Mouse (Mus musculus) thymus, postnatal 0 days (tissue): ENCODE results near the gene Rtn1. TPM values are rescaled to one million over a fixed set of nuclear protein-coding genes. Genes with fewer than 3 reads are reported as not detected.

ENCODE experiments used
- DNase-seq: peaks from one replicate; pipeline ENCODE4 v3.0.0-alpha.2; 2015; ENCODE audit warnings: low spot score
- polyA plus RNA-seq: library from polyadenylated mRNA; unstranded; fragments of >200 nt; fragmentation: Nextera tagmentation; extraction: Ambion mirVana; gene quantifications from 2 replicates; pipeline ENCODE4 v1.2.1, GENCODE M21; 2015

The Rtn1 gene
- polyA plus RNA-seq, result 0.75 and 1.3 TPM in 2 replicates

DNA sequence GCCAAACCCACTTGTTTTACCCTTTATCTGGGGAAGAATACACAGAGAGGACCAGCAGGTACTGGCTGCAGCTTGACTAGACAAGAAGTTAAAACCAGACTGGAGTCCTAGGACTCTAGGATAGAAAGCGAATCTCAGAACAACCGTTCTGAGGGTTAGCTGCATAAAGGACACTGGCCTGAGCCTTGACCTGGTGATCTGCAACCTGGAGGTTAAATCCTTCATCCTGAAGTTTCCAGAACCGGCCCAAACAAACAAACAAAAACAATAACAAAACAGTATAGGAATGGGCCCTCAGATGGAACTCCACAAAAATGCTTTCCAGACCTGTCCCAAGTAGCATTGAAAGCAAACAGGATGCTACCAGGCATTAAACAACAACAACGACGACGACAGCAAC, at the start of gene Rtn1:
Rtn1 (minus strand) TSS at position 101 of the 400 bp plus-strand sequence.
- no peak for DNase-seq

DNA sequence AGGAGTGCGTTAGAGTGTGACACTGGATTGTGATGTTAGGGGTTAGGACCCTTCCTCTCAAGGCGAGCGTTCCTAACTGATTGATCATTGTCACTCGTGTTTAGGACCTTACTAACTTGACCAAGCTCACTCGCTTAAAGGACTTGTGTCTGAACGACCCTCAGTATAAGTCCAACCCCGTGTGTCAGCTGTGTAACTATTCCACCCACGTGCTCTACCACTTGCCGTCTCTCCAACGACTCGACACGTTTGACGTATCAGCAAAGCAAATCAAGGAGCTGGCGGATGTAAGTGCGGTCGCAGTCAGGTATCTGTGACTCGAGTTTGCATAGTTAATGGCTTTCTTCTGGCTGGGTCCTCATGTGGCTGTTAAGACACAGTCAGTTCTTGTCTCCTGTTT, 45.1 kb upstream of the Rtn1 start:
- no peak for DNase-seq

DNA sequence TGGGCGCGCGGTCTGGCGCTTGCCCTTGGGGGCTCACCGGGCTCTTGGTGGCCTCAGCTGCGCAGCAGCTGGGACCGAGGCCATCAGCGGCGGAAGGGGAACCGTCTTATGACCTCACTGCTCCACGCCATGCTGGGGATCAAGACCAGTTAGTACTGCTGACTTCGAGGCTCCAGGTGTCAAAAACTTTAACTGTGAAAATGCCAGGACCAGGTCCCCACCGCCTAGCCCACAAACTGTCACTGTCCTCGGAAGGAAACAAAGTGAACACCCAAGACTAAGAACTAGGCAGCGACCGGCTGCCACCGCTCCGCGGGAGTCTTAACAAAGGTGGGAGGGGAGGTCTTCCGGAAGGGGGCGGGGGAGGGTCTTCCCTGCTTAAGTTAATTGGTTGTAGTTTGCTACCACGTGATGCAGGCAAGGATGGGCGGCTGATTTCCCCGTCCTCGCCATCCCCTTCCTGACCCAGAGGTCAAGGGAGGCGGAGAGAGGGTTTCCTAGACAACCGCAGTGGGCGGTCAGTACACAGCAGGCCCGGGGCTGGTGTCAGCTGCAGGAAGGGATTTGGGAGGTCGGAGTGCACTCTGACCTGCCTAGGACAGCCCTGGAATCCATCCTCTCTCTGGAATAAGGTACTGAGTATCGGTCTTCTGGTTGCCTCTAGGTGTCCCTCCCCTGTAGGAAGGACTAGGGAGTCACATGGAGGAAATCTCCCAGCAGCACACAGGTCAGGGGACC, 33.2 kb upstream of the Rtn1 start, which contains the start of gene Lrrc9:
Lrrc9 (plus strand) TSS at position 28 of the 738 bp plus-strand sequence.
- peak; percentile 76 for DNase-seq

DNA sequence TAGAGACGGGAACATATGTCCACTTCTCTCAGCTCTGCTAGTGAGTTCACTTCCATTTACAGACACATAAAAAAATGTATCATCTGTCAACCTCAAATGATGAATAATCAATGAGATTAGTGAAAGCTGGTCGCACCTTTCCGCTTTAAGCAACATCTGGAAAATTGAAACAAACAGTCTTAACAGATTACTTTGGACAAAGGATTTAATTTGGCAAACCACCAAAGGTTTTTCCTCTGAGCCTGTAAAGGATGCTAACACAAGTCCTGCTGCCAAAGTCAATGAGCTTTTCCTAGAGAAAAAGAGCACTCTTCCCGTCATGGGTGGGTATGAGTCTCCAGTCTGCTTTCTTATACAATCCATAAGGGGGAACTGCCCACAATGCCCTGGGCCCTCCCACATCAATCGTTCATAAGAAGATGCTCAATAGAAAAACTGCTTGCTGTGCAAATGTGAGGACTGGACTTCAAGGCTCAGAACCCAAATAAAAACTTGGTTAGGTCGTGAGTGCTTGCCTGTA, 30.2 kb upstream of the Rtn1 start:
- no peak for DNase-seq

DNA sequence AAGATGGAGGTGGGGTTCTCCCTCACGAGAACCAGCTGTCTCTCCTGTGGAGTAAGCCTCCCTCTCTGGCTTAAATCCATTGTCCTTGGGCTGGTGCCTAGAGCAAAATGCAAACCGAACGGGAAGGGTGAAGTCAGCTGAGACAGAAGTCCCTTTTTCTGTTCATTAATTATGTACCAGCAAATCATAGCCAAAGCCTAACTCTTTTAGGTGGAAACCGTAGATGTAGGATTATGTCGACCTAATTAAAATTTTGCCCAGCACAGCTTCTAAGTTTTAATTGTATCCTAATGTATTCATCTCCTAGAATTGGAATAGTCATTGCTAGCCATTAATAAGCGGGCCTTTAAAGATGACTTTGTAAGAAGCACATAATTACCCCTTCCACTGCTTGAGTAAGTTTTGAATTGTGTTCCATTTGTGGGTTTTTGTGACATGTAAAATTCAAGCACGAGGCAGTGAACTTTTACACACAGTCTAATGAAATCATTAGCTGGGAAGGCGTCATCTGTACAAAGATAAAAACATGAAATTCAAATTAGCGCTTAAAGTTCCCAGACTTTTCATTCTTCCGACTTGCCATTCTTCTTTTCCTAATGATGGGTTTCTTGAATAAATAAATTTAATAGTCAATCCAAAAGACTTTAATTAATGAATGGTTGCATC, 29.0 kb upstream of the Rtn1 start:
- DNase-seq, result no peak

DNA sequence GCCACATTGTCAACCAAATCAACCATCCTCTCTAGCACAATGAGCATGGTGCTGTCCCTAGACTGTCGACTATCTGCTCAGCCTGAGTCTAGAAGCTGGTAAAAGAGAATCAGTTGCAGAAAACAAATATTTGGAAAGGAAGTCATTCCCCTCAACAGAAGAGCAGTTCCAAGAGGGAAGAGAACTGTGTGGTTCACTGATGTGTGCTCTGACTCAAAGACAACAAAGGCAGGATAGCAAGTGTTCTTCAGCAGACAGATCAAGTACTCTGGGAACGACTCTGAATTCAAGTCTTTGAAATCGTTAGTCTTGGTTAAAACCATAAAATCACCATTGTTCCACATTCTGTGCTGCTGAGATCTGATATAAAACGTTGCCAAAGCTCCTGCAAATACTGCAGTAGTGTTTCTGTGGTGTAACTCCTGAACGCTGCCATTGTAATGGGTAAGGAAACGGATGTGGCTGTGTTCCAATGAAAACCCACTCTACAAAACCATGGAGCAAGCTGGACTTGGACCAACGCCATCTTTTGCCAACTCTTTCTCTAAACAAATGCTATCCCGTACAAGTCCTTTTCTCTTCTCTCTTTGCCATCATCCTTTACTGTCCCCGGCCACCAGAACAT, 24.5 kb upstream of the Rtn1 start:
- no peak for DNase-seq

DNA sequence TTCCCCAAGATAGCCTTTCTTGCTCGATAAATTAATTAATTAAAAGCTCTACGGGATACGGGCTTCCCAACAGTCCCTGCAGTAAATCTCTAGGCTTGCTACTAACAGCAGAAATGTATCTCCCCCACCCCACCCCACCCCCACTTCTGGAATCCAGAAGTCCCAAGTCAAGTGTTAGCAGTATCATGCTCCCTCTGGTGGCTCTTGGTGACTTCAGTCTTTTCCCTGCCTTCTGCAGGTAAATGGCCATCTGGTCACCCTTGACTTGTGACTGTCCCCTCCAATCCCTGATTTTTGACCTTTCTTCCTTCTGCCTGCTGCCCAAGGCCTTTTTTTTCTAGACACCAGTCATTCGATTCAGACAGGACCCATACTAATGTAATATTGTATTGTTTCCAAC, 23.4 kb upstream of the Rtn1 start:
- no peak for DNase-seq

DNA sequence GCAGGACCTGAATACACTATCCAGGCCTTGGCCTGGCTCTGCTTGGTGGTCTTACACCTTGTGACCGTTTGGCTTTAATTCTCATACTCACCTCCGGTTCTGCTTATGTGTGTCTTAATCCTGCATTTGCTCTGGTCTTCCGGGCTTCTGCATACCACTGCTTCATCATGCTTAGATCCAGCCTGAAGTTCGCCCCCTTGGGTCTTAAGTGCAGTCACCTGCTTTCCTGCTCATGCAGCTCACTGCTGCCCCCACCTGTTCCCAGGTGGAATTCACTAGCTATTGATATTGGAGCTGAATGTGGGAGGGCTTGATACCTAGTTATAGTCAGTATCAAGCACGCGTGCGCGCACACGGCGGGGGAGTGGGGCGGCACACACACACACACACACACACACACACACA, 18.9 kb upstream of the Rtn1 start:
- peak; percentile 75 for DNase-seq

DNA sequence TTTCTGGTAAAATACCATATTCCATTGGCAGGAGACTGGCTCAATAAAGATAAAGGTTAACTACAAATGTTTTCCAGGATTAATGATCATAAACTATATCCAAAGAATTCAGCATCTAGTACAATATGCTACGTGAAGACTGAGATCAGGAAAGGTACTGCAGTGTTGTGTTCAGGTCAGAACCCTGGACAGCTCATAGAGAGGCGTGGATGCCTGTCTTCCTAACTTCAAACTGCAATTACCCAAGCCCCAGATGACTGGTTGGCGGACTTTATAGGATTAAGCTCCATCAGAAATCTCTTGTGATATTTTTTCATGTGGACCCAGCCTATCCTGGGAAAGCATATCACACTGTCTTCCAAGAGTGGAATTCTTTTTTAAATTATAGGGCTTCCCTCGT, 13.8 kb upstream of the Rtn1 start:
- DNase-seq, result no peak

DNA sequence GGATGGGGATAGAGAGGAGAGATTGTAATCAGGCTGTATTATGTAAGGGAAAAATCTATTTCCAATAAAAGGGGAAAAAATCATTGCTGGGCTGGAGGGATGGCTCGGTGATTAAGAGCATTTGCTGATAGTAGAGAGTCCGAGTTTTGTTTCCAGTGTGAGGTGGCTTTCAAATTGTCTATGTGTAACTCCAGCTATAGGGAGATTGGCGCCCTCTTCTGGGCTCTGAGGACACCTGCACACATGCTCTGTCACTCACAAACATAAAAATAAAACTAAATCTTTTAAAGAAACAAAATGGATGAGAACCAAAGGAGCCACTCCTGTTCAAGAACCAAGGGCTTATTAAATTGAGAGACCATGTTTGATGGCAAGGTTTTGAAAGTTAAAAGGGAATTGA, 8.9 kb upstream of the Rtn1 start:
- no peak for DNase-seq

DNA sequence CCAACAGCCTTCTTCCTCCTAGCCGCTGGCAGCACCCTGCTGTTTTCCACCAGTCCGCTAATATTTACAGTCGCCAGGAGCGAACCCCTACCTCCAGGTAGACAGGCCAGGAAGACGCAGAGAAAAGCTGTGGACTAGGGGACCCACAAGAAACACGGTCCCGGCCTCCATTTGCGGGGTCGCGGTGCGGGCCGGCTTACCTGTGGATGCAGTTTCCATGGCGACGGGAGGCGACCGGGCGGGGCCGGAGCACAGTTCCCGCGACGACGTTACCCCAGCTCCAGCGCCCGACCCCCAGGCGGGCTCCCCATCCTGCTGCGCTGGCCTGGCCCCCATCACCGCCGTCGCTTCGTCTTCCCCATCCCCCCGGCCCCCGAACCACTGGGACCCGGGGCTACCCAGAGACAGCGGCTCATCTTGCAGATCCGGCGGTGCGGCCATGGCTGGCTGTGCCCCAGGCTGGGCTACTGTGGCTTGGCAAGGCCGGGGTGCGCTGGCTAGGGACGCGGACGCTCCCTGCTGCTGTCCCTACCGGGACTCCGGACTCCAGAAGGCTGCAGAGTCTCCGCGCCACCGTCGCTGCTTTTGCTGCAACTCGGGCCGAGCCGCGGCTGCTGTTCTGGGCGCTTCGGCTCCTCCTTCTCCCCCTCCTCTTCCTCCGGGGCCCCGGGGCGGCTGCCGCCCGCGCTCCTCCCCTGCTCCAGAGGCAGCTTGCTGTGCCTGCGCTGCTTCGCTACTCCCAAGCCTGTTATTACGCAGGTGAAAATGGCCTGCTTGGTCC, 553 bp downstream of the Rtn1 start:
- no peak for DNase-seq

DNA sequence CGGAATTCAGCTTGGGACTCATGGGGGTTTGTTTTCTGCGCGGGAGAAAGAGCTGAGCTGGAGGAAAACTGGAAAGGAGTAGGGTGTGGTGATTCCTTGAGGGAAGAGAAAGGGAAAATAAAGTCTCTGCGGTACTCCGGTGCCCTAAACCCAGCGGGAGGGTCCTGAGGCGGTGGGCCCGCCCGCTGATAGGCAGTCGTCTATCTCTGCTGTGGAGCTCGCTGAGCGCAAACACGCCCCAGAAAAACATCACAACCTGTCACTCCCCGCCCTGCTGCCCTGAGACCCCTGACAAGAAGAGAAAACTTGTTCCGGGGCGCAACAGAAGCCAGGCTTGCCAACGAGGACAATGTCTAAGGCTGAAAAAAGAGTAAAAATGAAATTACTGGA, 1.1 kb downstream of the Rtn1 start:
- no peak for DNase-seq

DNA sequence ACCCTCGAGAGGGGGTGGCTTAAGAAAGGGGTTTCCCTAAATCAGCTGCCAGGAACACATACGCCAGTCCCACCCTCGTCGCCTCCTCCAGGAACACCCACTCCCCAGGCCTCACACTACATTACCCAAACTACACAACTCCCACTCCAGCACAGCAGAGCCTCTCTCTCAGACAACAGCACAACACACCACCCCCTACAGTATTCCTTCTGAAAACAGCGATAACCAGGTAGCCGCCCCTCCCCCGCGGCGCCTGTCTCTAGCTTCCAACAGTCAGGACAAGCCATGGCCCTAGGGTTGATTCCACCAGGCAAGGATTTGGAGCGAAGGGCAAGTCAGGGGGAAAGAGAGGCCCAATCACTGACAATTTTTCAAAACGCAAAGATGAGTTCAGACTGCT, 1.7 kb downstream of the Rtn1 start:
- DNase-seq, result no peak

DNA sequence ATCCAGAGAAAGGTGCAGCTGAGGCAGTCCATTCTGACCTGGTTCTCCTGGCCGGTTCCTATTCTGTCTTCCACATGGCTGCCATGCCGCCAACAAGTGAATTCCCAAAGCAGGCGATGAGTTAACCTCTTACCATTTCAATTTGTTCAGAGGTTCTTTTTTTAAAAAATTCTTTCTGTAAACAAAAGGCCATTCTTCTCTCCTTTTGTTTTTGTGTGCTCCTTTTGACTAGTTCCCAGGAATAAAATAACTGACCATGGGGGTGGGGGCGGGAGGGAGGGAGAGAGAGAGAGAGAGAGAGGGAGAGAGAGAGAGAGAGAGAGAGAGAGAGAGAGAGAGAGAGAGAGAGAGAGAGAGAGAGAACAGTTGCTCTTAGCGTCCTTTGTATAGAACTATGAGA, 3.8 kb downstream of the Rtn1 start:
- DNase-seq, result no peak

DNA sequence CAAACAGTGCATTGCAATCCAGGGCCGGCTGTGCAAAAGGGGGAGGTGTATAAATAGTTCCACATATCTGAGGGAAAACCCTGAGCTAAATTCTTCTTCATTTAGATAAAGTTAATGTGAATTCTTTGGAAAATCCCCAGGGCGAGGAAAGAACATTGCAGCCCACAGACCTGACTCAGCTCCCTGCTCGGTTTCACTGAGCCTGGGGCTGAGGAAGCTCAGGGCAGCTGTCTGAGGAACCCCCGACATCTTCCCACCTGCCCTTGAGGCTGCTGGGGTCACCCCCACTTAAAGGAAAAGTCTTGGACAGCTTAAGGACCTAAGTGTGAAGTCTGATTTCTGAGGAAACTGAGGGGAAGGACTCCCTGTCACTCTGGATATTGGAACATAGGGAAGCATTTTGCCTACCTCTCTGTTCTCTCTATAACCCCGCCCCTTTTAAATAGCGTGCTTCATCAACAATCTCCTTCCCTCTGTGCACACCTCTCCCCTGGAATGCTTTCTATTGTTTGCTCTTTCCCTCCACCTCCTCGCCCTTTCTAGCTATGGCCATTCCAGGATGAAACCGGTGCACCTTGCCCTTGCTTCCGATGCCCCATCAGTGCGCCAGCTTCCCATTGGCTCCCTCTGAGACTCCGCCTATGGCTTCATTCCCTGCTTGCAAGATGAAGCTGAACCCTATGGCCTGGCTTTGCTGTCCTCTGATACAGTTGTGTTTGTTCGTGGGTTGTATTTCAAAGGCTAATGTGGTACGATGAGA, 15.6 kb downstream of the Rtn1 start:
- DNase-seq, result no peak

DNA sequence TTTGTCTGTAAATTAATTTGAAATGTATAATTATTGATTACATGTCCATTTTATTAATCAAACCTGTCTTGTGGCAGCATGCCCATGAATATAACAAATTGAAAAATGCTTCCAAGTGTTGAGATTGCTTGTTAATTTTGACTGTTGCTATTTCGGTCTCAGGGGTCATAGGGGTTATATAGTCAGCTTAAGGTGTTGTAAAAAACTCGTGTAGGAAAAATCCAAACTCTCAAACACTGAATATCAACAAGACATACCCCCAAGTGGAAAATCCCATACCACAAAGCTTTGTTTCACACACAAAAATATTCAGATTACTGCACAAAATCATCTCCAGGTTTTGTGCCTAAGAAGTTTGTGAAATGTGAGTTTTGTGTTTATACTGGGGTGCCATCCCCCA, 18.5 kb downstream of the Rtn1 start:
- DNase-seq, result no peak

DNA sequence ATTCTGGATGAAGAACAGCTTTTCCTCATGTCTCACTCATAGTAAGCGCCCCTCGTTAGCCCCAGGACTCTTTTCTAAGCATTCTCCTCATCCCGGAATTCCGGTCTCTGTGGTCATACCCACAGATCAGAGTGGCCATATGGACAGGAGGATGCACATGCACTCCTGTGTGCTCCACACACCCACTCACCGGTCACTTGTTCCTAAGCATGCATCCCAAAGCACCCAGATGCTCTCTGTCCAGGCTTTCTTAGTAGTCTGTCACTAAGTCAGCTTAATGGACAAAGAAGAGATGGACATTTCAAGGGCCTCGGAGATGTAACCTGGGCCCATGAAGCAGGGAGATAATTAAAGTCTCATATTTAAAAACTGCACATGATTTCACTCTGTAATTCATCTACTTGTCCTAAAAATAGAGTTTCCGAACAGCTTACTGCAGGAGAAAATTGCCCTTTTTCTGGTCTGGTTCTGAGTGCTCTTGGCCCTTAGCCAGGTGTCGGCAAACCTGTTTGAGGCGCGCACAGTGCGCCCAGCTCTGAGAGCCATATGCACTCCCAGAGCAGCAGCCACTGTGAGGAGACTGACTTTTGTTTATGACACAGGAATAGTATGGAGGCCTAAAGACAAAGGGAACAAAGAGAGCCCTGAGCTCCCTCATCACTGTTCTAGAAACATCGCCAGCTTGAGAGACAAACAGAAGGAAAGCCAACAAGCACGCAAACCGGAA, 19.3 kb downstream of the Rtn1 start:
- DNase-seq, result no peak

DNA sequence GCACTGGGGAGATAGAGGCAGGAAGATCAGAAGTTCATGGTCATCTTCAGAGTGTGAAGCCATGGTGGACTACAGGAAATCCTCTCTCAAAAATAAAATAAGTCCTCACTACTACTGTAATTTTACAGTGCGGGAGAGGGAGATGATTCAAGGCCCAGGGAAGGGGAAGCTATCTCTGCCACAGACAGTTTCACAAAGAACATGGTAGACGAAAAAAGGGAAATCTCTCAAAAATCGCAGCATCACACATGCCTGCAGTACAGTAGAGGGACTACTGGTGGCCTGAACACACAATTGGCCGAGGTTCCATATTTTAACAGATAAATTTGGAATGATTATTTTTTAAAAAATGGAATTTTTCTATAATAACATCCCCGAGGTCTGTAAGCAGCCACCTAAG, 20.0 kb downstream of the Rtn1 start:
- DNase-seq, result no peak

DNA sequence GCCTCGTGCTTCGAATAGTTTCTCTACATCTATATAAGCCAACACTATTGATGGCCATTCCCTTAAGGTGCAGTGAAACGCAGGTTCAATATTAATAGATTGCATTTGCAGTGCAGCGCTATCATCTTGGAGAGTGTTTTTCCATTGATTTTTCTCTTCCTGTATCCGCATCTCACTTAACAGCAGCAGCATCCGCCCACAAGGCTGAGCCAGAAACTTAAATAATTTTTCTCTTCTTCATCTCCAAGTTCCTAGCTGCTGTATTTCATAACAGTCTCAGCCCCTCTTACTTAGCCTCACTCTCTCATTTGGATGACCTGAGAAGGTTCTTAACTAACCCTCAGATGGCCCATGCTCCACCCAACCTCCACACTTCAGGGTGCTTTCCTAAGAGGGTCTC, 20.7 kb downstream of the Rtn1 start:
- DNase-seq, result no peak

DNA sequence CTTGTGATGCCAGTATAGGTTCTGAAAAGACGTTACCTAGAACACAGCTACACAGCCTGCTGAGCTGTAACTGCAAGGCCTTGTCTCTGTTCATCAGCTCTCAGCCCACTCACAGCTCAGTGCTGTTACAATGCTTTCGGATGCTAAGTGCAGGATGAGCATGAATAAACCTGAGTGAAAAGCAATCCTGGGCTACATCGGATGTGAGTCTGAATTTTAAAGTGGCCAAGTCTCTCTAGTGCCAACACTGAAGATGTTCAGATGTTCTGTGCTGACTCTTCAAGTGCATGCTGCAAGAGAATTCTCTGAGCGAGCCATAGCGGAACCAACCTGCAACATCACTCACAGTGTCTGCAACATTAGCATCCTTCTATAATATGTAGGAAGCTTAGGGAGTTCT, 32.5 kb downstream of the Rtn1 start:
- DNase-seq, result no peak
